Mouse (Mus musculus): ENCODE measurements around the gene Myo6. TPM values are rescaled to one million over a fixed set of nuclear protein-coding genes. Genes with fewer than 3 reads are reported as not detected.
"Not testable (repeated sequence)": the region's sequence is repeated elsewhere in the genome, so short reads cannot be mapped to it uniquely, and the experiment has no call there.

Gene Myo6
- polyA plus RNA-seq, 1 experiment, result 39.5 TPM

GRCm38 (mm10) chr9:80299031-80299430 lies 134.2 kb downstream of the Myo6 start:
- DNase-seq (ENCODE audit: low read depth), result no peak

DNA sequence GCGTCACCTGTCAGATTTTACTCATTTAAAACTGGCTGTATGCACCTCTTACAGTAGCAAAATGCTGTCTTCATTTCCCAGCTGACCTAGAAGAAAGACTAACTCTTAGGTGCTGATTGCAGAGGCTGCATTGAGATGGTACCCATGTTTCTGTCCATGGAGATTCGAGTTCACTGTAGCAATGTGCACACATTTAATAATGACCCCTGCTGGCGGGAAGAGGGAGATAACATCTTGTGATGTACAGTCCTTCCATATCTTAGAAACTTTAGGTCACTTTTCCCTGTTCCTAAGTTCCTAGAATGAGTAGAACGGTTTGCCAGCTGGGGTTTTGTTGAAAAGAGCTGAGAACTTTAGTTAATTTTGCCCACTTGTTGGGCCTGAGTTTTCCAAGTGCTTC lies 138.7 kb downstream of the Myo6 start:
- no peak for DNase-seq (ENCODE audit: low read depth)

GRCm38 (mm10) chr9:80306390-80306789 lies 141.6 kb downstream of the Myo6 start:
- DNase-seq (ENCODE audit: low read depth), result no peak

- DNase-seq (ENCODE audit: low read depth), result no peak
Measured at GRCm38 (mm10) chr9:80306853-80307252, 142.0 kb downstream of the Myo6 start.

DNA sequence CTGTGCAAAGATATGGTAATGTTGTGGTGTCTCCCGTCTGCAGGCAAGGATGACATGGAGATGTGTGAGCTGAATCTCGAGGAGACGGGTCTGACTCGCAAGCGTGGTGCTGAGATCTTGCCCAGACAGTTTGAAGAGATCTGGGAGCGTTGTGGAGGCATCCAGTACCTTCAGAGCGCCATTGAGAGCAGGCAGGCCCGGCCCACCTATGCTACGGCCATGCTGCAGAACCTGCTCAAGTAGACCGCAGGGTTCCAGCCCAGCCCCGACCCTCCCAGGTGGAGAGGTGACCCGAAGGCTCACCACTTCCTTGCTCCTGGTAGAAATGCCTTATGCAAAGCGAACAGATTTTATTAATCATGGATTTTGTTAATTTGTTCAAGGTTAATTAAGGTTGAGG lies 142.8 kb downstream of the Myo6 start:
- DNase-seq (ENCODE audit: low read depth), result no peak

DNA sequence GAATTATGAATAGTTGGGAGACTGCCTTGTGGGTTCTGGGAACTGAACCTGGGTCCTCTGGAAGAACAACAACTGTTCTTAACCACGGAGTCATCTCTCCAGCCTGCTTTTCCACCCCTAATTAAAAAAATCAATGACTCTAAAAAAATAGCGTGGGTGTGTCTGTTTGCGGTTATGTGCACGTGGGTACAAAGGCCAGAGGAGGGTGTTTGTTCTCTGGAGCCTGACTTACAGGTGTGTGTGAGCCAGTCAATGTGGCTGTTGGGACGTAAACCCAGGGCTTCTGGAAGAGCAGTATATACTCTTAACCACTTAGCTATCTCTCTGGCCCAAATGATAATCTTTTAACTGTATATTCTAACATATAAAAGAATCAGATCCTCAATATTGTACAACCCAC lies 148.8 kb downstream of the Myo6 start:
- no peak for DNase-seq (ENCODE audit: low read depth)

GRCm38 (mm10) chr9:80315922-80316321 lies 151.1 kb downstream of the Myo6 start:
- DNase-seq (ENCODE audit: low read depth), result no peak

GRCm38 (mm10) chr9:80318027-80318426 lies 153.2 kb downstream of the Myo6 start:
- DNase-seq (ENCODE audit: low read depth), result no peak

DNA sequence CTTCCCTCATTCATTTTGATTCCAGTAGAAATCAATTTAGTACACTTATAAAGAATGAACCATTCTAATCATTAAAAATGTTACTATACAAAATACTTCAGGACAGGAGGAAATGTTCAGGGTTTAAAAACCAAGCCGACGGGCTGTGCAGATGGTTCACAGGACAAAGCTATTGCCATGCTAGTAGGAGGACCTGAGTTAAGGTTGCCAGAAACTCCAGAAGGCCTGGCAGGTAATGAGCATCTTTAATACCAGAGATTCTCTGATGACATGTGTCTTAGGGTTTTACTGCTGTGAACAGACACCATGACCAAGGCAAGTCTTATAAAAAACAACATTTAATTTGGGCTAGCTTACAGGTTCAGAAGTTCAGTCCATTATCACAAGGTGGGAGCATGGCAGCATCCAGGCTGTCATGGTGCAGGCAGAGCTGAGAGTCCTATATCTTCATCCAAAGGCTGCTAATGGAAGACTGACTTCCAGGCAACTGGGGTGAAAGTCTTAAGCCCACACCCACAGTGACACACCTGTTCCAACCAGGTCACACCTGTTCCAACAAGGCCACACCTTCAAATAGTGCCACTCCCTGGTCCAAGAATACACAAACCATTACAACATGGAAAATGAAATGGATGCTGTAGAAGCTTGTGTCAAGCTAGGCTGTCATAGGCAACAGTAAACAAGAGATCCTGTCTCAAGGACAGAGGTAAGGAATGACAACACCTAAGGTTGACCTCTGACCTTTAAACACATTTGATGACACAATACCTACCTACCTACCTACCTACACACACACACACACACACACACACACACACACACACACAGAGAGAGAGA lies 156.4 kb downstream of the Myo6 start:
- not testable (repeated sequence) for DNase-seq (ENCODE audit: low read depth)

DNA sequence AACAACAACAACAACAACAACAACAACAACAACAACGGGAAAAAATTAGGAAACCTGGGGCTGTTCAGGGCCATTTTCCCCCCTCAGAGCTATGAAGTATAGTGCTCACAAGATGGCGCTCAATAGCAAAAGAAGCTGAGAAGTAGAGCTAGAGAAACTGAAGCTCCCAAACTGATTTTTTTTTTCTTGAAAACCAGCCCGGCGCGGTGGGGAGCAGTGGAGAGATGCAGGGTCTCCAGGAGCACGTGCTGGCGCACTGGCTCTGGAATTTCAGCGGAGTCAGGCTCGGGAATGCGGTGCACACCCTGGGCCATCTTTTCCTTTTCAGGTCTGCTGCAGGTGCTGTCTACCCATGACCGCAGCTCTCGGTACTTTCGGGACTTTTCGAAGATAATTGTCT lies 167.3 kb downstream of the Myo6 start:
- no peak for DNase-seq (ENCODE audit: low read depth)

DNA sequence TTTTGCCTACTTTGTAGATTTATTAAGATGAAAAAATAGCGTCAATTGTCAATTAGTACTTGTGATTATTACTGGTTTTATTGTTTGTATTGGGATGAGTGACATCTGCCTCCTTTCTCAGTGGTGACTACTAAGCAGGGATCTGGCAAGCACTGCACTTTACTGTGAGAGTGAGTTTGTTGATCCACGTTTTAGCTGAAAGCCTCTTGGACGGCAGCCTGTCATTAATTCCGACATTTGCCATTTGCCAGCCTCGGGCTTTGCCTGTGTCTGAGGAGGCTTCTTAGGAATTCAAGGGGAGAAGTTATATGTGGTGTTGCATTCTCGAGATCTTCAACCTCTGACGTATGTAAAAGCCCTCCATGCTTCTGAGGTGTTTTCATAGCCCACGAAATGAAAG lies 168.6 kb downstream of the Myo6 start:
- DNase-seq (ENCODE audit: low read depth), result no peak

DNA sequence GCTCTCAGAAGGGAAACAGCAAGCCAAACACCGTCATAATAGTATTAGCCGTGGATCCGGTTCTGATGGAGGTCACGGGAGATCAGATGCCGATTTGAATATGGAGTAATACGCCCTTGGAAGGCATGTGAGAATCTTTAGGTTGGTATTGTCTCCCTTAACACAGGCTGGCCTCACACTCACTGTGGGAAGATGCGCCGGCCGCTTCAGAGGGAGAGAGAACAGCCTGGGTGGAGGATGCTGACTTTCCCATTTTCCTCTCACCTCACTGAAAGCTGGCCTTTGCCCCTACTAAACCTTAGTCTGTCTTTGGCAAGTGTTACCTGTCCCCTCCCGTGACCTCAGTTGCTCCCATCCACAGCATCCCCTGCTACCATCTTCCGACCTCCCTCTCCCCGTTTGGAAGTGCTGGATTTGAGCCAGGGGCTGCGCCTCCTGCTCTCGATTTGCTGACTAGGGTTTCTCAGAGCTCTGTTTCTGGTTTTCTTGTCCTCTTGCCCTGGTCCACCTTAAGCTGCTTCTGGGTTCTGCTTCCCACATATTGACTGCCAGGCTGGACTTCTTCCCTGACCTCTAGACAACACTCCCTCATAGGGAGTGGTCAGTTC lies 169.3 kb downstream of the Myo6 start:
- no peak for DNase-seq (ENCODE audit: low read depth)

GRCm38 (mm10) chr9:80335660-80336357 lies 171.0 kb downstream of the Myo6 start:
- DNase-seq (ENCODE audit: low read depth), result no peak

GRCm38 (mm10) chr9:80338026-80338425 lies 173.2 kb downstream of the Myo6 start:
- no peak for DNase-seq (ENCODE audit: low read depth)

DNA sequence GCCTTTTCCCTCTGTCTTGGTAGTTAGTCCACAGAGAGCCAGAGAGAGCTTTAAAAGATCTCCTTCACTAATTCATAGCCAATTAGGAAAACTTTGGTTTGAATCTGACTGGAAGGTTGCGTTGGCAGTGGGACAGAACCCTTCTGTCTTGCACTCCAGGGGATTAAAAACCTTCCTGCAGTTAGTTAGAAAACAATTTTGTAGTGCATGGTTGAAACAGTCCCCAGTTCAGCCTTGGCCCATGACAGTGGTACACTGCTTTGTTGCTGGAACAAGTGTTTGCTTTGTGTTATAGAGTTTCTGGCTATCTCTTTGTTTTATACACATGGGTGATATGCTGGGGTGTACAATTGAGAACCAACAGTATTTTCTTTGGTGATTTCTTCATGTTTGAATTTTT lies 176.1 kb downstream of the Myo6 start:
- DNase-seq (ENCODE audit: low read depth), result no peak

DNA sequence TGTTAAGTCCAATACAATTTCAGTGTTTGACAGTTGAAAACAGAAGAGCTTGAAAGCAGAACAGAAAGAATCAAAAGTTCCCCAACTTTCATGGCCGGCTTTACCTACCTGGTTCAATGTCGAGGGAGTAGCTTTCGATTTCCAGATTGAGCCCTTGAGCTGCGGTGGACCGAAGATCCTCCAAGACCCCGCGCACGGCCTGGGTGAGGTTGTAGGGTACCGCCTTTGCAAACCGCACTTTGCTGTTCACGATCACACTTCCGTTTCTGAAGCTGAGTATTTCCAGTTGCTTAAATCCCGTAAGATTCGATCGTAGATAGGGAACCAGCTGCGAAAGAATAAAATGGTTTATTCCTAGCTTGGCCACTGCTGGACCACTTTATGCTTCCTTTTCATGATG lies 176.9 kb downstream of the Myo6 start:
- no peak for DNase-seq (ENCODE audit: low read depth)

- DNase-seq (ENCODE audit: low read depth), result no peak
Measured at GRCm38 (mm10) chr9:80342520-80342919, 177.7 kb downstream of the Myo6 start.

DNA sequence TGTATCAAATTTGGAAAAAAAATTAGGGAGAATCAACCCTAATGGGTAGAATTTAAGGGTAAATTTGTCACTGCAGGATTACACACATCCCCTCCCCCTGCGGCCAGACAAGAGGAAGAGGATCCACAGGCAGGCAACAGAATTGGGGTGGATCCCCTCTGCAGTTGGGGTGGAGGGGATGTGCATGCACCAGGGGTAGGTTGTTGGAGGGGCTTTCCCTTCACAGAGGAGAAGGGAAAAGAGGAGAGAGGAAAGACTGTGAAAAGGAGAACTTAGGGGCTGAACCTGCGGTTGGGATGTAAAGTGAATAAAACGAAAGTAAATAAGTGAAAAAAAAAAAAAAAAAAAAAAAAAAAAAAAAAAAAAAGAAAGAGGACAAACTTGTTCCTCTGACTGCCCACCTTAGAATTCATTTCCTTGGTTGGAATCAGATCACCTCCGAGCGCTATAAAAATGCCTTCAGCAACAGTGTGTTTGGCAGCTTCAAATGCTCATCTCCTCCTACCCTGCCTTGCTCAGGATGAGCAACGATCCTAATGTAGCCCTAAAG lies 179.7 kb downstream of the Myo6 start:
- no peak for DNase-seq (ENCODE audit: low read depth)

- no peak for DNase-seq (ENCODE audit: low read depth)
Measured at GRCm38 (mm10) chr9:80351295-80351677, 186.5 kb downstream of the Myo6 start.

DNA sequence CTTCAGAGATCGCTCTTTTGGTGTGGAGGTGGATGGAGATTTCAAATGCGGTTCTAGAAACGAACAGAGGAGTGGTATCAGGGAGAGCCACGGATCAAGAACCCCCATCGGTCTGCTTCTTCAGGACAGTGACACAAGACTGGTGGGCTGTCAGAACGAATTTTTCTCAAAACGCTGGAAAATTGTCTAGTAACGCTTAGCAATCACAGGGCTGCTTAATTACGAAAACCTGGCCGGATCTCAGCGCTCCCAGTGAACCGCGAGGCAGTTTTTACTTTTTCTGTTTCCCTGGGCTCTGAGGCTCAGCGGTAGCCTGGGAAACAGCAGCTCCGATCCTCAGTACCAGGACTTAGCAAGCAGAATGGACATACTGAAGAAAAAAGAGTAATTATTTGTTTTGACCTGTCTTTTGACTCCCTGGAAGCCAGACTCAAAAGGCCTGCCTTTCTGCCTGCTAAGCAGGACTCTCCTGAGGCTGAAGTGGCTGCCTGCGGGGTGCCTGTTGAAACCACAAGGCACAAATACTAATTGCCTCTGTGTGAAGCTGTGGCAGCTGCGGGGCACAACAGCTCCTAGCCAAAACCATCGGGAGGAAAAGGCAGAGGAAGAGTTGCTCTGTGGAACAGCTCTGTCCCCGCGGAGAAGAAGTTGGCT lies 187.0 kb downstream of the Myo6 start:
- DNase-seq (ENCODE audit: low read depth), result no peak

DNA sequence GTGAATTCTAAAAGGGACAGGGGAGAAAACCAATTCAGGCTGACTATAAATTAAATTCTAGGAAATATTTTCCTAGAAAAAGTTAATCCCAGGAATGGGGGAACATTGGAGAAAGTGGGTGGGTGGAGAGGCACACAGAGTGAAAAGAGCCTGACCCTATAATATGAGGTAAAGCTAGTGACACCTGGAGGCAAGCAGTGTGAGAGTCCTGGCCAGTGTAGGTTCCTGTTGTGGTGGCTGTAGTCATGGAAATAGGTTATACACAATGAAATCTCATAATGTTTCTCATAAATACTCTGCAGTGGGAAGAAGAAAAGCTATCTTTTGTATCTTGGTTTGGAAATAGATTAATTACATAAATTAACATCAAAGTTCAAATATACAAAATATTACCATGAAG lies 195.2 kb downstream of the Myo6 start:
- no peak for DNase-seq (ENCODE audit: low read depth)

Measured in gonadal fat pad, adult 2 months (tissue).